Mouse (Mus musculus) splenic B cell, adult 2 months (primary cell): ENCODE measurements around the gene Arl6ip4.

Source experiments
- DNase-seq: peaks from one replicate; pipeline ENCODE4 v3.0.0-alpha.2; 2011; ENCODE audit warnings: low read depth, low spot score
- H3K27me3 ChIP-seq: 2 replicates; pipeline ENCODE4 v1.6.1; 2012; ENCODE audit warnings: mild to moderate bottlenecking, low read length, moderate library complexity, mixed read lengths; ENCODE audit not compliant: control insufficient read depth, poor library complexity, insufficient read depth, severe bottlenecking
- H3K36me3 ChIP-seq: 2 replicates; pipeline ENCODE4 v1.6.1; 2012; ENCODE audit warnings: mild to moderate bottlenecking, low read length, moderate library complexity, mixed read lengths; ENCODE audit not compliant: control insufficient read depth, poor library complexity, insufficient read depth, severe bottlenecking

Arl6ip4 gene

GRCm38 (mm10) chr5:124085513-124085912 is 30.4 kb upstream of the Arl6ip4 start:
- Histone ChIP-seq H3K36me3 (no peaks in the 10 kb centered on the region), H3K27me3 (no peaks in the 10 kb centered on the region)
- DNase-seq = no peak

GRCm38 (mm10) chr5:124086876-124087275 is 29.0 kb upstream of the Arl6ip4 start:
- no peaks in the 10 kb centered on the region for H3K36me3 ChIP-seq
- no peak for DNase-seq
- H3K27me3 ChIP-seq = no peaks in the 10 kb centered on the region

GRCm38 (mm10) chr5:124089868-124090267 is 26.0 kb upstream of the Arl6ip4 start:
- DNase-seq = no peak
- no peaks in the 10 kb centered on the region for H3K27me3 ChIP-seq
- no peaks in the 10 kb centered on the region for H3K36me3 ChIP-seq

- no peaks in the 10 kb centered on the region for H3K36me3 ChIP-seq
- H3K27me3 ChIP-seq = no peaks in the 10 kb centered on the region; the same call in 1 of the 2 replicates
- no peak for DNase-seq
Observed at GRCm38 (mm10) chr5:124091951-124092406, 23.9 kb upstream of the Arl6ip4 start.

- H3K36me3 ChIP-seq = no peaks in the 10 kb centered on the region
- no peaks in the 10 kb centered on the region; the same call in 1 of the 2 replicates for H3K27me3 ChIP-seq
- no peak for DNase-seq
Observed at GRCm38 (mm10) chr5:124093120-124093794, 22.6 kb upstream of the Arl6ip4 start.

- H3K36me3 ChIP-seq = no peaks in the 10 kb centered on the region
- no peak for DNase-seq
- no peaks in the 10 kb centered on the region; the same call in 1 of the 2 replicates for H3K27me3 ChIP-seq
Observed at GRCm38 (mm10) chr5:124093852-124094604, 21.9 kb upstream of the Arl6ip4 start.

GRCm38 (mm10) chr5:124095077-124095581 is 20.8 kb upstream of the Arl6ip4 start:
- Histone ChIP-seq H3K36me3 (no peaks in the 10 kb centered on the region), H3K27me3 (no peaks in the 10 kb centered on the region; the same call in 1 of the 2 replicates)
- DNase-seq = no peak

- DNase-seq = peak; percentile 99
- Histone ChIP-seq H3K36me3 (no peaks in the 10 kb centered on the region), H3K27me3 (no peaks in the 10 kb centered on the region; the same call in 1 of the 2 replicates)
Observed at GRCm38 (mm10) chr5:124095596-124096232, 20.2 kb upstream of the Arl6ip4 start, which contains the start of gene Abcb9. Abcb9 (minus strand) TSS chr5:124095798.

GRCm38 (mm10) chr5:124098923-124099322 is 17.0 kb upstream of the Arl6ip4 start:
- no peaks in the 10 kb centered on the region; the same call in 1 of the 2 replicates for H3K27me3 ChIP-seq
- no peak for DNase-seq
- H3K36me3 ChIP-seq = no peaks in the 10 kb centered on the region

- no peak for DNase-seq
- Histone ChIP-seq H3K27me3 (no peaks in the 10 kb centered on the region; the same call in 1 of the 2 replicates), H3K36me3 (no peaks in the 10 kb centered on the region)
Observed at GRCm38 (mm10) chr5:124100128-124101044, 15.5 kb upstream of the Arl6ip4 start.

- DNase-seq = no peak
- Histone ChIP-seq H3K27me3 (no peaks in the 10 kb centered on the region), H3K36me3 (no peaks in the 10 kb centered on the region)
Observed at GRCm38 (mm10) chr5:124102326-124102725, 13.6 kb upstream of the Arl6ip4 start.

GRCm38 (mm10) chr5:124103020-124103419 is 12.9 kb upstream of the Arl6ip4 start:
- no peak for DNase-seq
- H3K36me3 ChIP-seq = no peaks in the 10 kb centered on the region
- H3K27me3 ChIP-seq = no peaks in the 10 kb centered on the region

- no peaks in the 10 kb centered on the region for H3K27me3 ChIP-seq
- DNase-seq = no peak
- H3K36me3 ChIP-seq = no peaks in the 10 kb centered on the region
Observed at GRCm38 (mm10) chr5:124103552-124103951, 12.3 kb upstream of the Arl6ip4 start.
